Mouse (Mus musculus) liver, embryonic 12.5 days (tissue): ENCODE results near the gene Ttc5. TPM values are rescaled to one million over a fixed set of nuclear protein-coding genes. Genes with fewer than 3 reads are reported as not detected.
"Not testable (repeated sequence)": the region's sequence is repeated elsewhere in the genome, so short reads cannot be mapped to it uniquely, and the experiment has no call there.

Experiments
- ATAC-seq: fragments of 200-750 bp; cut with Nextera tagmentation; 2 replicates; pipeline ENCODE4 v1.8.0; 2017; ENCODE audit warnings: moderate number of reproducible peaks, mild to moderate bottlenecking, moderate library complexity
- H3K27ac ChIP-seq: fragments of 300-500 bp; sonication (generic); 2 replicates; pipeline ENCODE4 v1.5.1; 2016; ENCODE audit warnings: mild to moderate bottlenecking
- H3K27me3 ChIP-seq: fragments of 300-500 bp; sonication (generic); replicated peaks from 2 replicates; pipeline ENCODE4 v1.6.1; 2016; ENCODE audit warnings: mild to moderate bottlenecking, moderate library complexity
- H3K36me3 ChIP-seq: fragments of 300-500 bp; sonication (generic); 2 replicates; pipeline ENCODE4 v1.6.1; 2016; ENCODE audit warnings: mild to moderate bottlenecking, moderate library complexity
- H3K4me1 ChIP-seq: fragments of 300-500 bp; sonication (generic); 2 replicates; pipeline ENCODE4 v1.6.1; 2016
- H3K4me2 ChIP-seq: fragments of 300-500 bp; sonication (generic); 2 replicates; pipeline ENCODE4 v1.6.1; 2016; ENCODE audit warnings: mild to moderate bottlenecking, moderate library complexity
- H3K4me3 ChIP-seq: fragments of 300-500 bp; sonication (generic); 2 replicates; pipeline ENCODE4 v1.5.1; 2016; ENCODE audit warnings: mild to moderate bottlenecking, moderate library complexity
- H3K9ac ChIP-seq: fragments of 300-500 bp; sonication (generic); 2 replicates; pipeline ENCODE4 v1.6.1; 2016; ENCODE audit warnings: mild to moderate bottlenecking, moderate library complexity
- H3K9me3 ChIP-seq: fragments of 300-500 bp; sonication (generic); replicated peaks from 2 replicates; pipeline ENCODE4 v1.6.1; 2016; ENCODE audit warnings: mild to moderate bottlenecking, moderate library complexity
- WGBS: fragments of 180-500 bp; shearing (Covaris S2); methylation state at CpG from one replicate; pipeline ENCODE4 v1.1.7; 2016; ENCODE audit not compliant: insufficient replicate concordance; 5-methylcytosine and 5-hydroxymethylcytosine counted together
- polyA plus RNA-seq: library from polyadenylated mRNA; unstranded; fragments of >200 nt; fragmentation: Nextera tagmentation; extraction: Ambion mirVana; gene quantifications from 2 replicates; pipeline ENCODE4 v1.2.1, GENCODE M21; 2016

Ttc5 gene
- polyA plus RNA-seq: 27.3 and 27.9 TPM in 2 replicates

GRCm38 (mm10) chr14:50785251-50785637 lies at the start of gene Ttc5:
Gene Ttc5 (minus strand): TSS chr14:50785519.
- peak within 1 kb of the TSS; percentile 78 for H3K9ac ChIP-seq
- peak within 1 kb of the TSS; percentile 91 for H3K4me3 ChIP-seq
- peak; percentile 94 for ATAC-seq
- no peaks in the 10 kb centered on the region for H3K9me3 ChIP-seq
- peak within 1 kb of the TSS; percentile 62; the same call in 1 of the 2 replicates for H3K27ac ChIP-seq
- H3K36me3 ChIP-seq: peaks cover 13% of the 10 kb centered on the region
- peak within 1 kb of the TSS; percentile 72 for H3K4me2 ChIP-seq
- peaks cover 8% of the 10 kb centered on the region for H3K4me1 ChIP-seq
- WGBS: 0% methylated on average over 21 of the region's 21 CpGs
- no peaks in the 10 kb centered on the region; the same call in 1 of the 2 replicates for H3K27me3 ChIP-seq

GRCm38 (mm10) chr14:50834435-50834834 lies 49.1 kb upstream of the Ttc5 start:
- H3K9ac ChIP-seq: no peak overlapping the region
- WGBS: 29% methylated on average over 2 of the region's 2 CpGs
- no peak overlapping the region for H3K4me2 ChIP-seq
- H3K4me1 ChIP-seq: no peaks in the 10 kb centered on the region
- H3K9me3 ChIP-seq: no peaks in the 10 kb centered on the region
- no peak overlapping the region for H3K4me3 ChIP-seq
- no peaks in the 10 kb centered on the region for H3K27me3 ChIP-seq
- no peak for ATAC-seq
- H3K36me3 ChIP-seq: no peaks in the 10 kb centered on the region
- no peak overlapping the region for H3K27ac ChIP-seq

GRCm38 (mm10) chr14:50833964-50834363 lies 48.6 kb upstream of the Ttc5 start:
- peak; percentile 46; the same call in 1 of the 2 replicates for ATAC-seq
- H3K4me2 ChIP-seq: no peak overlapping the region
- WGBS: 50% methylated on average over 10 of the region's 10 CpGs

GRCm38 (mm10) chr14:50829878-50830277 lies 44.6 kb upstream of the Ttc5 start:
- H3K4me3 ChIP-seq: no peak overlapping the region
- H3K4me2 ChIP-seq: no peak overlapping the region
- H3K27me3 ChIP-seq: no peaks in the 10 kb centered on the region
- no peaks in the 10 kb centered on the region for H3K4me1 ChIP-seq
- H3K9ac ChIP-seq: no peak overlapping the region
- WGBS: 59% methylated on average over 3 of the region's 3 CpGs
- no peak for ATAC-seq
- H3K27ac ChIP-seq: no peak overlapping the region
- H3K9me3 ChIP-seq: no peaks in the 10 kb centered on the region
- no peaks in the 10 kb centered on the region for H3K36me3 ChIP-seq

More at GRCm38 (mm10) chr14:50833964-50834363, 48.6 kb upstream of the Ttc5 start:
- no peak overlapping the region for H3K27ac ChIP-seq
- H3K36me3 ChIP-seq: no peaks in the 10 kb centered on the region
- H3K9me3 ChIP-seq: no peaks in the 10 kb centered on the region
- H3K4me1 ChIP-seq: no peaks in the 10 kb centered on the region
- no peak overlapping the region for H3K4me3 ChIP-seq
- H3K27me3 ChIP-seq: no peaks in the 10 kb centered on the region
- no peak overlapping the region for H3K9ac ChIP-seq

- Histone ChIP-seq H3K4me1 (no peaks in the 10 kb centered on the region), H3K36me3 (peaks cover 21% of the 10 kb centered on the region), H3K9ac (no peak overlapping the region), H3K9me3 (no peaks in the 10 kb centered on the region), H3K27me3 (no peaks in the 10 kb centered on the region), H3K27ac (no peak overlapping the region), H3K4me3 (no peak overlapping the region), H3K4me2 (no peak overlapping the region)
- WGBS: 78% methylated on average over 4 of the region's 4 CpGs
- no peak for ATAC-seq
These were observed 41.3 kb upstream of the Ttc5 start for GRCm38 (mm10) chr14:50826579-50826978.

- no peak overlapping the region for H3K4me2 ChIP-seq
- H3K4me1 ChIP-seq: no peaks in the 10 kb centered on the region
- H3K27me3 ChIP-seq: no peaks in the 10 kb centered on the region
- no peak overlapping the region for H3K4me3 ChIP-seq
- no peaks in the 10 kb centered on the region for H3K9me3 ChIP-seq
- no peak overlapping the region for H3K9ac ChIP-seq
- H3K36me3 ChIP-seq: peaks cover 45% of the 10 kb centered on the region
- 56% methylated on average over 9 of the region's 9 CpGs for whole genome bisulfite sequencing
- no peak overlapping the region for H3K27ac ChIP-seq
- ATAC-seq: no peak
These were observed 38.9 kb upstream of the Ttc5 start for GRCm38 (mm10) chr14:50824219-50824618.

GRCm38 (mm10) chr14:50823240-50823639 lies 37.9 kb upstream of the Ttc5 start:
- 75% methylated on average over 2 of the region's 2 CpGs for WGBS
- Histone ChIP-seq H3K4me1 (no peaks in the 10 kb centered on the region), H3K4me3 (no peak overlapping the region), H3K27me3 (no peaks in the 10 kb centered on the region), H3K9me3 (no peaks in the 10 kb centered on the region), H3K36me3 (peaks cover 54% of the 10 kb centered on the region), H3K27ac (no peak overlapping the region), H3K4me2 (no peak overlapping the region), H3K9ac (no peak overlapping the region)
- ATAC-seq: no peak

- ATAC-seq: no peak
- Histone ChIP-seq H3K9me3 (no peaks in the 10 kb centered on the region), H3K4me1 (peaks cover 10% of the 10 kb centered on the region), H3K27ac (no peak overlapping the region), H3K4me3 (no peak overlapping the region), H3K36me3 (peaks cover 79% of the 10 kb centered on the region), H3K27me3 (no peaks in the 10 kb centered on the region), H3K4me2 (no peak overlapping the region), H3K9ac (no peak overlapping the region)
- WGBS: 75% methylated on average over 2 of the region's 2 CpGs
These were observed 27.7 kb upstream of the Ttc5 start for GRCm38 (mm10) chr14:50813060-50813459.

GRCm38 (mm10) chr14:50807487-50808072 lies 22.3 kb upstream of the Ttc5 start, which contains the start of the genes Ccnb1ip1 and Parp2:
Gene Ccnb1ip1 (minus strand): TSS chr14:50807732.
Gene Parp2 (plus strand): TSS chr14:50807841.
- Histone ChIP-seq H3K4me2 (peak within 1 kb of the TSS; percentile 73), H3K9me3 (no peaks in the 10 kb centered on the region), H3K27me3 (no peaks in the 10 kb centered on the region), H3K9ac (peak within 1 kb of the TSS; percentile 85), H3K27ac (peak within 1 kb of the TSS; percentile 91), H3K4me1 (peaks cover 31% of the 10 kb centered on the region), H3K36me3 (peaks cover 27% of the 10 kb centered on the region), H3K4me3 (peak within 1 kb of the TSS; percentile 70)
- WGBS: under 1% methylated on average over 42 of the region's 42 CpGs
- ATAC-seq: peak; percentile 99

- H3K27ac ChIP-seq: peak overlapping the region; percentile 91
- peak overlapping the region; percentile 85; the same call in 1 of the 2 replicates for H3K9ac ChIP-seq
- H3K4me2 ChIP-seq: peak overlapping the region; percentile 73
- H3K27me3 ChIP-seq, H3K9me3 ChIP-seq, ATAC-seq: not testable (repeated sequence)
- peak overlapping the region; percentile 70 for H3K4me3 ChIP-seq
- H3K36me3 ChIP-seq: peaks cover 16% of the 10 kb centered on the region
- WGBS: 79% methylated on average over 5 of the region's 5 CpGs
- peaks cover 34% of the 10 kb centered on the region for H3K4me1 ChIP-seq
These were observed 21.1 kb upstream of the Ttc5 start for GRCm38 (mm10) chr14:50806469-50806868.

GRCm38 (mm10) chr14:50804683-50805082 lies 19.4 kb upstream of the Ttc5 start:
- ATAC-seq: no peak
- no peak overlapping the region for H3K9ac ChIP-seq

GRCm38 (mm10) chr14:50802843-50803562 lies 17.7 kb upstream of the Ttc5 start:
- Histone ChIP-seq H3K27me3 (no peaks in the 10 kb centered on the region), H3K9ac (no peak overlapping the region; the same call in 1 of the 2 replicates), H3K4me1 (peaks cover 24% of the 10 kb centered on the region), H3K4me2 (no peak overlapping the region), H3K36me3 (no peaks in the 10 kb centered on the region), H3K4me3 (no peak overlapping the region), H3K27ac (no peak overlapping the region), H3K9me3 (no peaks in the 10 kb centered on the region)
- 56% methylated on average over 4 of the region's 4 CpGs for WGBS
- no peak for ATAC-seq

More at GRCm38 (mm10) chr14:50804683-50805082, 19.4 kb upstream of the Ttc5 start:
- Histone ChIP-seq H3K4me2 (no peak overlapping the region), H3K9me3 (no peaks in the 10 kb centered on the region), H3K4me3 (no peak overlapping the region), H3K27me3 (no peaks in the 10 kb centered on the region), H3K27ac (no peak overlapping the region), H3K4me1 (peaks cover 34% of the 10 kb centered on the region), H3K36me3 (no peaks in the 10 kb centered on the region)
- 65% methylated on average over 13 of the region's 13 CpGs for WGBS
